Mouse (Mus musculus): ENCODE measurements at regions not wholly inside any gene's neighbourhood (a gene's known extent, or its start where the extent isn't known, plus 50 kb on each side); places are given as distances from the start of the nearest gene placed in this dataset.

- no peak overlapping the region for H3K4me3 ChIP-seq (ENCODE audit: low read depth, low read length)
- TF ChIP-seq GATA1 (IDR thresholded peaks at IDR 0.05; ENCODE audit: borderline replicate concordance, low read length) (no peak), POLR2AphosphoS5 (IDR thresholded peaks at IDR 0.05; ENCODE audit: insufficient replicate concordance, low read depth, low read length) (no peak), GATA2 (IDR thresholded peaks at IDR 0.05; ENCODE audit: borderline replicate concordance, low read depth, low read length) (no peak), TAL1 (conservative IDR thresholded peaks at IDR 0.05; ENCODE audit: low read depth, low read length) (no peak), CTCF (IDR thresholded peaks at IDR 0.05; ENCODE audit: low read depth, low read length) (no peak)
- no peaks in the 10 kb centered on the region for H3K36me3 ChIP-seq (replicated peaks)
- no peaks in the 10 kb centered on the region for H3K9me3 ChIP-seq (replicated peaks)
- H3K27me3 ChIP-seq (ENCODE audit: insufficient read depth, low read length) = no peaks in the 10 kb centered on the region
- no peaks in the 10 kb centered on the region for H3K4me1 ChIP-seq (ENCODE audit: insufficient read depth, low read depth, low read length)
- ATAC-seq (ENCODE audit: extremely low read depth, insufficient number of reproducible peaks, low FRiP score, poor library complexity, severe bottlenecking) = no peak
- DNase-seq (ENCODE audit: low spot score) = no peak
Measured at GRCm38 (mm10) chr5:73729646-73730045, 78.5 kb downstream of the Spata18 start.

DNA sequence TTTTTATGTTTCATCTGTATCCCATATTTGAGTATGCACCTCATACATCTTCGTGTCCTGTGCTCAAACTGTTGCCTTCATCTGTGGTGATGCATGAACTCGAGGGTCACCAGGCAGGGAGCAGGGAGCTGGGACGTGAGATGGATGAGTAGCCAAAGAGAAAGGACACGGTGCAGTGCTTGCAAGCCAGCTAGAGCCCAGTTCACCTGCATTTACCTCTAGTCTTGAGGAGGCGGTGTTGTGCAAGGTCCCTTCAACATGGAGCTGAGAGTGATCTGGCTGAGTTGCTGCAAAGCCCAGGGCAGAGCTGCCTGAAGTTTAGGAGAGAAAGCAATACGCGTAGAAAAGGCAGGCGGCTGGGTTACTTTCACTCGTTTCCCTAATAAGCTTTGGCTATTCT lies 80.2 kb downstream of the Spata18 start:
- Histone ChIP-seq H3K4me3 (ENCODE audit: low read depth, low read length) (no peak overlapping the region), H3K27me3 (ENCODE audit: insufficient read depth, low read length) (no peaks in the 10 kb centered on the region), H3K36me3 (replicated peaks) (no peaks in the 10 kb centered on the region), H3K9me3 (replicated peaks) (no peaks in the 10 kb centered on the region), H3K4me1 (ENCODE audit: insufficient read depth, low read depth, low read length) (no peaks in the 10 kb centered on the region)
- TF ChIP-seq GATA2 (IDR thresholded peaks at IDR 0.05; ENCODE audit: borderline replicate concordance, low read depth, low read length) (no peak), TAL1 (conservative IDR thresholded peaks at IDR 0.05; ENCODE audit: low read depth, low read length) (no peak), CTCF (IDR thresholded peaks at IDR 0.05; ENCODE audit: low read depth, low read length) (no peak), POLR2AphosphoS5 (IDR thresholded peaks at IDR 0.05; ENCODE audit: insufficient replicate concordance, low read depth, low read length) (no peak), GATA1 (IDR thresholded peaks at IDR 0.05; ENCODE audit: borderline replicate concordance, low read length) (no peak)
- ATAC-seq (ENCODE audit: extremely low read depth, insufficient number of reproducible peaks, low FRiP score, poor library complexity, severe bottlenecking) = no peak
- no peak for DNase-seq (ENCODE audit: low spot score)

DNA sequence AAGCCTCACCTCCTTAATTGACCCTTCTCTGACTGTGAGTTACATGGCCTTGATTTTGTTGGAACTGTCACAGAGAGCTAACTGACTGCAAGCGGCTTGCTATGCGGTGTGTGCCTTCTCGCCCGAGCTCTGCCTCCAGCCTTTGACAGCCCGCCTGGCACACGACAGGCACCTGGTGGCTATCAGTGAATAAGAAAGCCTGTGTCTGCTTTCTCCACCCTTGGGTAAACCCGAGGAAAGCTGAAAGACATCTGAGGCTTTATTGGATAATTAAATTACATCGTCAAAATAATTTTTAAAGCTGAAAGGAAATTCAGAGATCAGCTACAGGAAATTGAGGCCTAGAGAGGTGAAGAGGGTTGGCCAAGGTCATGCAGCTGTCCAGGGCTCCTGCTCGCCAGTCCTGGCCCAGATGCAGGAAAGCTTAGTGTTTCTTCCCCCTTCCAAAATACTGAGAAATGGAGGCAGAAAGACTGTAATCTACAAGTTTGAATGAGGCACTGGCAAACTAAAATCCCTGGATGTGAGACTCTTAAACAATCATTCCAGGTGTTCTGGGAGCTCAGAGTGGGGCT lies 80.9 kb downstream of the Spata18 start:
- no peaks in the 10 kb centered on the region for H3K36me3 ChIP-seq (replicated peaks)
- DNase-seq (ENCODE audit: low spot score) (no peak), ATAC-seq (ENCODE audit: extremely low read depth, insufficient number of reproducible peaks, low FRiP score, poor library complexity, severe bottlenecking) (no peak)
- H3K4me1 ChIP-seq (ENCODE audit: insufficient read depth, low read depth, low read length) = no peaks in the 10 kb centered on the region
- no peak overlapping the region for H3K4me3 ChIP-seq (ENCODE audit: low read depth, low read length)
- no peaks in the 10 kb centered on the region for H3K9me3 ChIP-seq (replicated peaks)
- TF ChIP-seq GATA1 (IDR thresholded peaks at IDR 0.05; ENCODE audit: borderline replicate concordance, low read length) (no peak), GATA2 (IDR thresholded peaks at IDR 0.05; ENCODE audit: borderline replicate concordance, low read depth, low read length) (no peak), CTCF (IDR thresholded peaks at IDR 0.05; ENCODE audit: low read depth, low read length) (no peak), POLR2AphosphoS5 (IDR thresholded peaks at IDR 0.05; ENCODE audit: insufficient replicate concordance, low read depth, low read length) (no peak), TAL1 (conservative IDR thresholded peaks at IDR 0.05; ENCODE audit: low read depth, low read length) (no peak)
- H3K27me3 ChIP-seq (ENCODE audit: insufficient read depth, low read length) = no peaks in the 10 kb centered on the region

- no peak overlapping the region for H3K4me3 ChIP-seq (ENCODE audit: low read depth, low read length)
- no peaks in the 10 kb centered on the region for H3K36me3 ChIP-seq (replicated peaks)
- TF ChIP-seq CTCF (IDR thresholded peaks at IDR 0.05; ENCODE audit: low read depth, low read length) (no peak), GATA1 (IDR thresholded peaks at IDR 0.05; ENCODE audit: borderline replicate concordance, low read length) (no peak), POLR2AphosphoS5 (IDR thresholded peaks at IDR 0.05; ENCODE audit: insufficient replicate concordance, low read depth, low read length) (no peak), GATA2 (IDR thresholded peaks at IDR 0.05; ENCODE audit: borderline replicate concordance, low read depth, low read length) (no peak), TAL1 (conservative IDR thresholded peaks at IDR 0.05; ENCODE audit: low read depth, low read length) (no peak)
- no peaks in the 10 kb centered on the region for H3K4me1 ChIP-seq (ENCODE audit: insufficient read depth, low read depth, low read length)
- ATAC-seq (ENCODE audit: extremely low read depth, insufficient number of reproducible peaks, low FRiP score, poor library complexity, severe bottlenecking) (no peak), DNase-seq (ENCODE audit: low spot score) (no peak)
- peaks cover 11% of the 10 kb centered on the region; the same call in 1 of the 2 replicates for H3K27me3 ChIP-seq (ENCODE audit: insufficient read depth, low read length)
- no peaks in the 10 kb centered on the region for H3K9me3 ChIP-seq (replicated peaks)
Measured at GRCm38 (mm10) chr5:73740766-73741165, 89.6 kb downstream of the Spata18 start.

DNA sequence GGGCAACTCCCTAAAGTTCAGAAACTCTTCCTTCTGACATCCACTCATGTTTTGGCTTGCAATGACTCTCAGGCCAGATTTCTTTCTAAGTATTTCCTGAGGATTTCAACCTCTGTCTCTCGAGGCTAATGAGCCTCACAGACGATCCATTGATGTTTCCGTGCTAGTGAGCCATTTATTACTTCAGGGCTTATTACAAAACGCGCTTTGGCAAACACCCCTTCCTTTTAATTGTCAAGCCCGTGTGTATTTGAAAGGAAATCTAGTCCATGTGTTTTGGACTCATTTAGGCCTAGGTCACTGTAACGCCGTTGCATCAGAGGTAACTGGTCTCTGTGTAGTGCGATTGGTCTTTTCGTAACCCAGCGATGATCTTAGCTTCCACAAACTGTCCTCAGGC lies 90.3 kb downstream of the Spata18 start:
- Histone ChIP-seq H3K9me3 (replicated peaks) (no peaks in the 10 kb centered on the region), H3K27me3 (ENCODE audit: insufficient read depth, low read length) (peaks cover 11% of the 10 kb centered on the region; the same call in 1 of the 2 replicates), H3K4me3 (ENCODE audit: low read depth, low read length) (no peak overlapping the region), H3K36me3 (replicated peaks) (no peaks in the 10 kb centered on the region), H3K4me1 (ENCODE audit: insufficient read depth, low read depth, low read length) (no peaks in the 10 kb centered on the region)
- ATAC-seq (ENCODE audit: extremely low read depth, insufficient number of reproducible peaks, low FRiP score, poor library complexity, severe bottlenecking) = no peak
- TF ChIP-seq CTCF (IDR thresholded peaks at IDR 0.05; ENCODE audit: low read depth, low read length) (no peak), GATA2 (IDR thresholded peaks at IDR 0.05; ENCODE audit: borderline replicate concordance, low read depth, low read length) (no peak), TAL1 (conservative IDR thresholded peaks at IDR 0.05; ENCODE audit: low read depth, low read length) (no peak)
- DNase-seq (ENCODE audit: low spot score) = no peak

DNA sequence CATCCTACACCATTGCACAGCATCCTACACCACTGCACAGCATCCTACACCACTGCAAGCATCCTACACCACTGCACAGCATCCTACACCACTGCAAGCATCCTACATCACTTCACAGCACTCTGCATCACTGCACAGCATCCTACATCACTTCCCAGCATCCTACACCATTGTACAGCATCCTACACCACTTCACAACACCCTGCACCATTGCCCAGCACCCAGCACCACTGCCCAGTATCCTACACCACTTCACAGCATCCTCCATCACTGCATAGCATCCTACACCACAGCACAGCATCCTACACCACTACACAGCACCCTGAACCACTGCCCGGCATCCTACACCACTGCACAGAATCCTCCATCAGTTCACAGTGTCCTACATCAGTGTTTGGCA lies 92.8 kb downstream of the Spata18 start:
- DNase-seq (ENCODE audit: low spot score) (no peak), ATAC-seq (ENCODE audit: extremely low read depth, insufficient number of reproducible peaks, low FRiP score, poor library complexity, severe bottlenecking) (no peak)
- no peaks in the 10 kb centered on the region for H3K9me3 ChIP-seq (replicated peaks)
- no peak overlapping the region for H3K4me3 ChIP-seq (ENCODE audit: low read depth, low read length)
- no peak for TF ChIP-seq GATA1 (IDR thresholded peaks at IDR 0.05; ENCODE audit: borderline replicate concordance, low read length)
- TF ChIP-seq POLR2AphosphoS5 (IDR thresholded peaks at IDR 0.05; ENCODE audit: insufficient replicate concordance, low read depth, low read length) = no peak
- no peak for TF ChIP-seq CTCF (IDR thresholded peaks at IDR 0.05; ENCODE audit: low read depth, low read length)
- no peak for TF ChIP-seq GATA2 (IDR thresholded peaks at IDR 0.05; ENCODE audit: borderline replicate concordance, low read depth, low read length)
- no peak for TF ChIP-seq TAL1 (conservative IDR thresholded peaks at IDR 0.05; ENCODE audit: low read depth, low read length)
- peaks cover 13% of the 10 kb centered on the region for H3K27me3 ChIP-seq (ENCODE audit: insufficient read depth, low read length)
- no peaks in the 10 kb centered on the region for H3K36me3 ChIP-seq (replicated peaks)
- H3K4me1 ChIP-seq (ENCODE audit: insufficient read depth, low read depth, low read length) = no peaks in the 10 kb centered on the region

Data from G1E (cell line).